Mouse (Mus musculus): ENCODE data around the gene Prune2. TPM values are rescaled to one million over a fixed set of nuclear protein-coding genes. Genes with fewer than 3 reads are reported as not detected.

The Prune2 gene
- total RNA-seq, 2 experiments from 2014 or later: 48.3 to 57.1 TPM

DNA sequence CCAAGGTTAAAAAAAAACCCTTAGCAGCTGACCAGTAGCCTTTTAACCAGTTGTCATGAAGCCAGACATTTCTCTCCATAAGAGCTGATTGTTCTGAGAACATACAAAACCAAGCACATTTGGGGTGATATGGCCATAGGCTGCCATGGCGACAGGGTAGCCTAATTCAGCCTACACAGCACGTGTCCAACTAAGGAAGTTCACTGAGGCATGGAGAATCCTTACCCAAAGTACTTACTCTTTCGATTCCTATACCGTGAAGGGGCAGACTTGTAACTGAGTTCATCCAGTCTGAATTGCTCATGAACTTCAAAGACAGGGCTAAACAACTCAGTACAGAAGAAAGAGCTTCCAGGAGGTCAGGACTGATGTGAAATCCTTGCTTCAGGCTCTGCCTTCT lies 299.6 kb downstream of the Prune2 start:
- no peak for DNase-seq (ENCODE audit: low spot score in 2 of 2)

DNA sequence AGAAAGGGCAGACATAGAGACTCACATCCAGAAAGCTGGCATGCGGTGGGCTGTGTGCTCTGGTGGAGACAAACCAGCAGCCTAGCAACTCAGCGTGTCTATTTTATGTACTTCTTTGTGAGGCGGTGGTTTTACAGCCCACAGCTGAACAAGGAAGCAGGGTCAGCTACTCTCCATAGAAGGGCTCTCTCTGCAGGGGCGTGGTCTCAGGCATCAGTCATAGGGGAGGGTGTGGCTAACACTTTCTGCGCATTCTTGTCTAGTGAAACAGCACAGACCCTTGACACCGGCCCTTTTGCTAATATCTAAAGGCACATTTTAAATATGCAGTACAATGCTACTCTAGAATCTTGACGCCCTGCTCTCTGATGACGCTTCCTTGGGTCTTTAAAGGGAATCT lies 300.5 kb downstream of the Prune2 start:
- no peak for DNase-seq (ENCODE audit: low spot score in 2 of 2)

DNA sequence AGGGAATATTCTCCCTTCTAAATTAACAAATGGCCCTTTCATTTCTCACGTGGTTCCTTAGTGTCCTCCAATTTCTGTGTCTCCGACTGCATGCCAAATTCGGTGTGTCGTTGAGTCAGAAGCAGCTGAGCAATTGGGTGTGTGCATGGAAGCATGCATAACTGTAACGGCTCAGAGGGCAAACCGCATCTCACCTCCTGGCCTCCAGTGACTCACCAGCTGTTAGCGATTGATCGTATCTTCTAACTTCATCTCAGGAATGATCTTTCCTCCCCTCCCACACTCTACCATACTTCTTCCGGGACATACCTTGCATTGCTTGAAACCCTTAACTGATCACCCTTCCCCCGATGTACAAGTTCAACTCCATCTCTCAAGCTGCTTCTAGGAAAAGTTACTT lies 300.9 kb downstream of the Prune2 start:
- no peak for DNase-seq (ENCODE audit: low spot score in 2 of 2)

GRCm38 (mm10) chr19:17263181-17263580 lies 307.3 kb downstream of the Prune2 start:
- DNase-seq (ENCODE audit: low spot score in 2 of 2): no peak

- DNase-seq (ENCODE audit: low spot score in 2 of 2): no peak
Observed at GRCm38 (mm10) chr19:17263679-17264370, 307.9 kb downstream of the Prune2 start.

DNA sequence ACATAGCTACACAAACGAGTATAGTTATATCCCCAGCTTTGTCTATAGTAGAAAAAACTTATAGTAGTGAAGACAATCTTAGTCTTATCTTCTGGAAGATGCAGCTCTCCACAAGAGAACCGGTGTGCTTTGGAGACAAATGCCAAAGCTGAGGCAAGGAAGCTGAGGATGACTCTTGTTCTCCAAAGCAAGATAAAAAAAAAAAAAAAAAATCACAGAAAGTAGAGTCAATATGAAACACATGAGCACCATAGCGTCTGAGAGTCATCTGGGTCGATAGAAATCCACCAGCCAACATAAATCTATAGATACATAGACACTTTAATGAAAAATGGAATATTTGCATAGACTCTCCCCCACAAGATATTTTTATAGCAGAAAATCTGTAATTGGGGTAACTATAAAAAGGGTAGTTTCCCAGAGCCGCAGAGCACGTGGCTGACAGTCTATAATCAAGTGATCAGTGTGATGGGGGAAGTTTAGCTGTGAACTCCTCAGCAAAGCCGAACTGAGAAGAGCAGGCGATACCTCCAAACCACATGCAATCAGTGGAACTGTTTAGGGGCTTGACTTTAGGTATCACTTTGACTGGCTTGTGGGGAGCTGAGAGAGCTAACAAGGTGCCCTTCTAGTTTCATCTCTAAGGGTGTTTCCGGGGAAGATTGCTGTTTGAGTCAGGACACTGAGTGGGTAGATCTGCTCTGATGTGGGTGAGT lies 308.7 kb downstream of the Prune2 start:
- no peak for DNase-seq (ENCODE audit: low spot score in 2 of 2)

DNA sequence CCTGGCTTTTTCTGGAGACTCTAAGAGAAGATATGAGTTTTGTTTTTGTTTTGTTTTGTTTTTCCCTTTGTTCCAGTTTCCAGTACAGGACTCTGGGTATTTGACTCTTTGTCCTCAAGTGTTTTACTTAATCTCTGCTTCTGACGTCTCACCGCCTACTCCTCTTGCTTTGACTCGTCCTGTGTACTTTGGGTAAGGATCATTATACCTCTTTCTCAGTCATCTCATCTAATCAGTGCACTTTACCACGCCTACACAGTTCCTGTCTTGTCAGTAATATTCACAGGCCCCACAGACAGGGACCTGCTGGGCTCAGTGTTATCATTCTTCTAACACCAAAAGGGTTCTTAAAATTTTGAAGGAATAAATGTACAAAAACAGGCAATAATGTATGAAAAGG lies 312.8 kb downstream of the Prune2 start:
- no peak for DNase-seq (ENCODE audit: low spot score in 2 of 2)

GRCm38 (mm10) chr19:17271179-17271622 lies 315.3 kb downstream of the Prune2 start:
- no peak for DNase-seq (ENCODE audit: low spot score in 2 of 2)

GRCm38 (mm10) chr19:17272988-17273387 lies 317.1 kb downstream of the Prune2 start:
- DNase-seq (ENCODE audit: low spot score in 2 of 2): no peak

Other genes starting within 250 kb of the Prune2 start
- 10 to 100 TPM; 52.8 to 54.9 TPM for gene Vps13a, start 175.2 kb upstream of the Prune2 start, total RNA-seq (2021)
- gene Foxb2, start 82.3 kb upstream of the Prune2 start, total RNA-seq (2021): not detected

Measured in layer of hippocampus, postnatal 14 days (tissue).